Mouse (Mus musculus) lung, postnatal 10 days (tissue): ENCODE results near the gene Znrd1as.

Experiments
- DNase-seq: peaks from one replicate; pipeline ENCODE4 v3.0.0; 2021

Gene Znrd1as

GRCm38 (mm10) chr17:36997033-36997735, 38.8 kb downstream of the Znrd1as start:
- DNase-seq, result peak; percentile 90

- DNase-seq, result no peak
These were observed 40.1 kb downstream of the Znrd1as start for GRCm38 (mm10) chr17:36998477-36998876.

GRCm38 (mm10) chr17:37000863-37001262, 42.5 kb downstream of the Znrd1as start, which contains the start of gene Zfp57:
Zfp57 (plus strand) TSS chr17:37001163.
- DNase-seq, result no peak

- DNase-seq, result peak; percentile 88
These were observed 44.3 kb downstream of the Znrd1as start for GRCm38 (mm10) chr17:37002364-37003330.

- no peak for DNase-seq
These were observed 45.0 kb downstream of the Znrd1as start for GRCm38 (mm10) chr17:37003366-37003765.

- no peak for DNase-seq
These were observed 49.8 kb downstream of the Znrd1as start for GRCm38 (mm10) chr17:37008161-37008560.

GRCm38 (mm10) chr17:37009460-37010042, 51.2 kb downstream of the Znrd1as start:
- no peak for DNase-seq

GRCm38 (mm10) chr17:37011719-37012118, 53.3 kb downstream of the Znrd1as start:
- no peak for DNase-seq

GRCm38 (mm10) chr17:37012141-37012540, 53.7 kb downstream of the Znrd1as start:
- no peak for DNase-seq
